Mouse (Mus musculus) myocyte (in vitro differentiated cells): ENCODE results near the gene Sema3a. TPM values are rescaled to one million over a fixed set of nuclear protein-coding genes. Genes with fewer than 3 reads are reported as not detected.

Experiments
- H3K27me3 ChIP-seq: one replicate; pipeline ENCODE4 v1.6.1; 2011; ENCODE audit not compliant: control insufficient read depth, insufficient read depth, insufficient read length
- H3K36me3 ChIP-seq: one replicate; pipeline ENCODE4 v1.6.1; 2011; ENCODE audit not compliant: control insufficient read depth, insufficient read depth
- H3K4me2 ChIP-seq: one replicate; pipeline ENCODE4 v1.6.1; 2011; ENCODE audit warnings: low read depth, control low read depth
- H3K4me3 ChIP-seq: one replicate; pipeline ENCODE4 v1.5.1; 2011; ENCODE audit warnings: mild to moderate bottlenecking, control low read depth, moderate library complexity
- H3K79me2 ChIP-seq: one replicate; pipeline ENCODE4 v1.6.1; 2011; ENCODE audit not compliant: control insufficient read depth, insufficient read depth
- H3ac ChIP-seq: one replicate; pipeline ENCODE4 v1.6.1; 2011; ENCODE audit not compliant: control insufficient read depth, insufficient read length
- CEBPB ChIP-seq: IDR thresholded peaks from 2 replicates; pipeline ENCODE4 v1.6.1; 2011; ENCODE audit warnings: mild to moderate bottlenecking, moderate library complexity; ENCODE audit not compliant: poor library complexity, insufficient read depth, severe bottlenecking
- E2F4 ChIP-seq: IDR thresholded peaks from one replicate; pipeline ENCODE4 v1.6.1; 2011; ENCODE audit warnings: mild to moderate bottlenecking, control low read depth, moderate library complexity; ENCODE audit not compliant: insufficient read depth
- MAX ChIP-seq: IDR thresholded peaks from one replicate; pipeline ENCODE4 v1.6.1; 2011; ENCODE audit warnings: low read depth, mild to moderate bottlenecking, control low read depth
- MYOD1 ChIP-seq, 3 experiments: IDR thresholded peaks; one replicate each; pipeline ENCODE4 v1.6.1; 2011; ENCODE audit warnings: control low read depth in 2 of 3, low read depth in 2 of 3, mild to moderate bottlenecking in 2 of 3, moderate library complexity in 1 of 3; ENCODE audit not compliant: insufficient read length in 2 of 3, control insufficient read depth in 1 of 3
- MYOG ChIP-seq, 3 experiments: IDR thresholded peaks; one replicate each; pipeline ENCODE4 v1.6.1; 2011; ENCODE audit warnings: control low read depth in 2 of 3, low read depth in 2 of 3, mild to moderate bottlenecking in 2 of 3; ENCODE audit not compliant: insufficient read length in 2 of 3, control insufficient read depth in 1 of 3, insufficient read depth in 1 of 3
- POLR2A ChIP-seq: IDR thresholded peaks from one replicate; pipeline ENCODE4 v1.6.1; 2011; ENCODE audit warnings: low read depth, mild to moderate bottlenecking, control low read depth, moderate library complexity; ENCODE audit not compliant: insufficient read length
- POLR2AphosphoS2 ChIP-seq: IDR thresholded peaks from one replicate; pipeline ENCODE4 v1.6.1; 2011; ENCODE audit warnings: low read depth, control low read depth; ENCODE audit not compliant: insufficient read length
- REST ChIP-seq: IDR thresholded peaks from one replicate; pipeline ENCODE4 v1.6.1; 2011; ENCODE audit warnings: mild to moderate bottlenecking, control low read depth, moderate library complexity; ENCODE audit not compliant: insufficient read depth, insufficient read length
- SRF ChIP-seq: IDR thresholded peaks from one replicate; pipeline ENCODE4 v1.6.1; 2011; ENCODE audit warnings: low read depth; ENCODE audit not compliant: control insufficient read depth, insufficient read length
- TCF12 ChIP-seq: IDR thresholded peaks from one replicate; pipeline ENCODE4 v1.6.1; 2011; ENCODE audit warnings: mild to moderate bottlenecking, control low read depth; ENCODE audit not compliant: poor library complexity, insufficient read depth, severe bottlenecking
- TCF3 ChIP-seq: IDR thresholded peaks from one replicate; pipeline ENCODE4 v1.6.1; 2011; ENCODE audit warnings: low read depth, control low read depth; ENCODE audit not compliant: insufficient read length
- USF1 ChIP-seq: IDR thresholded peaks from one replicate; pipeline ENCODE4 v1.6.1; 2011; ENCODE audit warnings: low read depth, mild to moderate bottlenecking, control low read depth, moderate library complexity
- polyA plus RNA-seq: library from polyadenylated mRNA; unstranded; fragments of >200 nt; fragmentation: generic; extraction: Trizol; gene quantifications from one replicate; pipeline ENCODE4 v1.2.1, GENCODE M21; 2012; ENCODE audit warnings: missing spikeins

Gene Sema3a
- polyA plus RNA-seq, 1 experiment = 7.2 TPM

GRCm38 (mm10) chr5:13313977-13314376 lies 188.8 kb downstream of the Sema3a start:
- H3K4me3 ChIP-seq = no peak overlapping the region
- H3ac ChIP-seq = no peak overlapping the region
- H3K4me2 ChIP-seq = no peak overlapping the region
- no peaks in the 10 kb centered on the region for H3K36me3 ChIP-seq
- TF ChIP-seq POLR2AphosphoS2 = no peak
- no peak for TF ChIP-seq TCF3
- no peak for TF ChIP-seq USF1
- no peak for TF ChIP-seq TCF12
- TF ChIP-seq POLR2A = no peak
- TF ChIP-seq REST = no peak
- TF ChIP-seq CEBPB = no peak
- no peak for TF ChIP-seq SRF
- no peak for TF ChIP-seq MYOG (IDR thresholded peaks at IDR 0.05; ENCODE audit: control insufficient read depth in 1 of 3, insufficient read depth in 1 of 3, insufficient read length in 2 of 3, low read depth in 2 of 3)
- no peak for TF ChIP-seq MYOD1 (IDR thresholded peaks at IDR 0.05; ENCODE audit: control insufficient read depth in 1 of 3, insufficient read length in 2 of 3, low read depth in 2 of 3)
- no peak for TF ChIP-seq E2F4
- TF ChIP-seq MAX = no peak
- H3K27me3 ChIP-seq = no peaks in the 10 kb centered on the region
- H3K79me2 ChIP-seq = no peaks in the 10 kb centered on the region

- no peak overlapping the region for H3K4me3 ChIP-seq
- no peaks in the 10 kb centered on the region for H3K27me3 ChIP-seq
- no peak for TF ChIP-seq TCF12
- TF ChIP-seq E2F4 = no peak
- TF ChIP-seq POLR2A = no peak
- no peak for TF ChIP-seq USF1
- TF ChIP-seq TCF3 = no peak
- no peak for TF ChIP-seq MYOD1 (IDR thresholded peaks at IDR 0.05; ENCODE audit: control insufficient read depth in 1 of 3, insufficient read length in 2 of 3, low read depth in 2 of 3)
- no peak for TF ChIP-seq MAX
- TF ChIP-seq CEBPB = no peak
- TF ChIP-seq REST = no peak
- TF ChIP-seq MYOG (IDR thresholded peaks at IDR 0.05; ENCODE audit: control insufficient read depth in 1 of 3, insufficient read depth in 1 of 3, insufficient read length in 2 of 3, low read depth in 2 of 3) = no peak
- no peak for TF ChIP-seq POLR2AphosphoS2
- TF ChIP-seq SRF = no peak
- no peak overlapping the region for H3K4me2 ChIP-seq
- H3ac ChIP-seq = no peak overlapping the region
- H3K79me2 ChIP-seq = no peaks in the 10 kb centered on the region
- H3K36me3 ChIP-seq = no peaks in the 10 kb centered on the region
Measured at GRCm38 (mm10) chr5:13318728-13319429, 193.7 kb downstream of the Sema3a start.

DNA sequence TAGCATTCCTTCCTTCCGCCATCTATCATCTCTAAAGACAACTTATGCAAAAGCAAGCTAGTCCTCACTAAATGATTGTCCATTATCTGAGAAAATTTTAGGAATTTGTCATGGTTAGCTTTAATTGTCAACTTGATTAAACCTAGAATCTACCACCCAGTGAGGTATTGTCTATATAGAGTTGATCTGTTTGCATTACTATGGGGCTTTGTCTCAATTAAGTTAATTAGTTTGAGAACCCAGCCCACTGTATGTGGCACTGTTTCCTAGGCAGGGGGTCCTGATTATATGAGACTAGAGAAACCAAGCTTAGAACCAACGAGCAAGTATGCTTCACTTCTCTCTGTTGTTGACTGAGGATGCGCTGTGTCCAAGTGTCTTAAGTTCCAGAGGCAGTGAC lies 194.9 kb downstream of the Sema3a start:
- Histone ChIP-seq H3K4me3 (no peak overlapping the region), H3K27me3 (no peaks in the 10 kb centered on the region), H3K79me2 (no peaks in the 10 kb centered on the region), H3K4me2 (no peak overlapping the region), H3ac (no peak overlapping the region), H3K36me3 (no peaks in the 10 kb centered on the region)
- TF ChIP-seq SRF (no peak), CEBPB (no peak), POLR2AphosphoS2 (no peak), MYOG (IDR thresholded peaks at IDR 0.05; ENCODE audit: control insufficient read depth in 1 of 3, insufficient read depth in 1 of 3, insufficient read length in 2 of 3, low read depth in 2 of 3) (no peak), USF1 (no peak), MYOD1 (IDR thresholded peaks at IDR 0.05; ENCODE audit: control insufficient read depth in 1 of 3, insufficient read length in 2 of 3, low read depth in 2 of 3) (no peak), POLR2A (no peak), REST (no peak), TCF12 (no peak), TCF3 (no peak), MAX (no peak)

GRCm38 (mm10) chr5:13327281-13327680 lies 202.1 kb downstream of the Sema3a start:
- H3K4me2 ChIP-seq = no peak overlapping the region
- H3K79me2 ChIP-seq = no peaks in the 10 kb centered on the region
- H3K36me3 ChIP-seq = no peaks in the 10 kb centered on the region
- no peaks in the 10 kb centered on the region for H3K27me3 ChIP-seq
- TF ChIP-seq MYOG (IDR thresholded peaks at IDR 0.05; ENCODE audit: control insufficient read depth in 1 of 3, insufficient read depth in 1 of 3, insufficient read length in 2 of 3, low read depth in 2 of 3) (no peak), MYOD1 (IDR thresholded peaks at IDR 0.05; ENCODE audit: control insufficient read depth in 1 of 3, insufficient read length in 2 of 3, low read depth in 2 of 3) (no peak), POLR2AphosphoS2 (no peak), TCF3 (no peak), E2F4 (no peak), USF1 (no peak), MAX (no peak), POLR2A (no peak), SRF (no peak), REST (no peak), TCF12 (no peak), CEBPB (no peak)
- no peak overlapping the region for H3ac ChIP-seq
- H3K4me3 ChIP-seq = no peak overlapping the region
